Mouse (Mus musculus) erythroblast, embryonic 14.5 days (primary cell): ENCODE data around the gene Mavs. TPM values are rescaled to one million over a fixed set of nuclear protein-coding genes. Genes with fewer than 3 reads are reported as not detected.

Experiments used
- H3K27me3 ChIP-seq: 2 replicates; pipeline ENCODE4 v1.6.1; 2012; ENCODE audit warnings: inconsistent platforms; ENCODE audit not compliant: control insufficient read depth
- H3K36me3 ChIP-seq: 2 replicates; pipeline ENCODE4 v1.6.1; 2012; ENCODE audit warnings: mild to moderate bottlenecking, inconsistent platforms; ENCODE audit not compliant: control insufficient read depth
- H3K4me1 ChIP-seq: 2 replicates; pipeline ENCODE4 v1.6.1; 2012; ENCODE audit warnings: inconsistent platforms; ENCODE audit not compliant: control insufficient read depth
- H3K4me3 ChIP-seq: replicated peaks from 2 replicates; pipeline ENCODE3; 2012; ENCODE audit warnings: moderate library complexity, mild to moderate bottlenecking, inconsistent platforms
- H3K9me3 ChIP-seq: 2 replicates; pipeline ENCODE4 v1.6.1; 2012; ENCODE audit warnings: low read length, inconsistent platforms, mixed read lengths; ENCODE audit not compliant: control insufficient read depth
- GATA1 ChIP-seq: IDR thresholded peaks from 2 replicates; pipeline ENCODE4 v1.6.1; 2012; ENCODE audit warnings: low read length, inconsistent platforms, mixed read lengths
- TAL1 ChIP-seq: IDR thresholded peaks from 3 replicates; pipeline ENCODE4 v1.6.1; 2012; ENCODE audit warnings: low read length, inconsistent platforms, mixed read lengths
- polyA plus RNA-seq: library from polyadenylated mRNA; stranded (reverse); fragments of >175 nt; gene quantifications from 2 replicates; pipeline ENCODE4 v1.2.3, GENCODE M21; 2012

Mavs gene
- polyA plus RNA-seq, 1 experiment: 3.2 TPM

- Histone ChIP-seq H3K4me3 (no peak overlapping the region), H3K36me3 (peaks cover 100% of the 10 kb centered on the region), H3K27me3 (no peaks in the 10 kb centered on the region; the same call in 1 of the 2 replicates), H3K9me3 (no peaks in the 10 kb centered on the region; the same call in 1 of the 2 replicates), H3K4me1 (peaks cover 78% of the 10 kb centered on the region)
- no peak for TF ChIP-seq GATA1
- no peak for TF ChIP-seq TAL1
Measured at GRCm38 (mm10) chr2:131196606-131197316, 37.1 kb upstream of the Mavs start.

- Histone ChIP-seq H3K36me3 (peaks cover 91% of the 10 kb centered on the region), H3K4me3 (no peak overlapping the region), H3K9me3 (no peaks in the 10 kb centered on the region; the same call in 1 of the 2 replicates), H3K27me3 (no peaks in the 10 kb centered on the region; the same call in 1 of the 2 replicates), H3K4me1 (peaks cover 83% of the 10 kb centered on the region)
- no peak for TF ChIP-seq TAL1
- no peak for TF ChIP-seq GATA1
Measured at GRCm38 (mm10) chr2:131200710-131201109, 33.2 kb upstream of the Mavs start.

- no peaks in the 10 kb centered on the region; the same call in 1 of the 2 replicates for H3K27me3 ChIP-seq
- peaks cover 88% of the 10 kb centered on the region for H3K36me3 ChIP-seq
- H3K9me3 ChIP-seq: no peaks in the 10 kb centered on the region; the same call in 1 of the 2 replicates
- TF ChIP-seq TAL1 (no peak), GATA1 (no peak)
- H3K4me1 ChIP-seq: peaks cover 87% of the 10 kb centered on the region
- no peak overlapping the region for H3K4me3 ChIP-seq
Measured at GRCm38 (mm10) chr2:131201262-131201661, 32.6 kb upstream of the Mavs start.

DNA sequence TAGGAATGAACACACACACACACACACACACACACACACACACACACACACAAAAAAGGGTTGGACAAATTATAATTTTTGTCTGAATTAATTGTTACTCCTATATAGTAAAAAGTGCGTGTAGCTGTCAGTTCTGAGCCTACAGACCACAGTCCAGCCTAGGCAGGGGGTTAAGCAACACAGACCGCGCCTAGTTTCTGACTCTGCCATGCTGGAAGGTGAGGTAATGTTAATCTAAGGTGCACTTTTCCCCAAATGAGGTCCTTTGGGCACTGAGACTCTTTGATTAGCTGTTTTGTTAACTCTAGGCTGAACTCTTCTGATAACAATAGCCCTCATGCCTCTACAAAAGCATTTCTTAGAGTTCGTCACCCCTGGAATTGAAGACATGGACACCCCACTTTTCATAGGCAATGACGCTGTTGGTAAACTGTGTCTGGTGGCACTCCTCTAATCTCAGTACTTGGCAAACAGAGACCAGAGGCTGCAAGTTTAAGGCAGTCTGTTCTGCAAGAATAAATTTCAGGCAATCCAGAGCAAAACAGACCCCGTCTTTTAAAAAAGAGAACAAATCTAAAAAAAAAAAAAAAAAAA is 29.9 kb upstream of the Mavs start:
- Histone ChIP-seq H3K4me3 (no peak overlapping the region), H3K9me3 (no peaks in the 10 kb centered on the region; the same call in 1 of the 2 replicates), H3K36me3 (peaks cover 64% of the 10 kb centered on the region), H3K4me1 (peaks cover 89% of the 10 kb centered on the region), H3K27me3 (no peaks in the 10 kb centered on the region)
- TF ChIP-seq TAL1: no peak
- no peak for TF ChIP-seq GATA1

DNA sequence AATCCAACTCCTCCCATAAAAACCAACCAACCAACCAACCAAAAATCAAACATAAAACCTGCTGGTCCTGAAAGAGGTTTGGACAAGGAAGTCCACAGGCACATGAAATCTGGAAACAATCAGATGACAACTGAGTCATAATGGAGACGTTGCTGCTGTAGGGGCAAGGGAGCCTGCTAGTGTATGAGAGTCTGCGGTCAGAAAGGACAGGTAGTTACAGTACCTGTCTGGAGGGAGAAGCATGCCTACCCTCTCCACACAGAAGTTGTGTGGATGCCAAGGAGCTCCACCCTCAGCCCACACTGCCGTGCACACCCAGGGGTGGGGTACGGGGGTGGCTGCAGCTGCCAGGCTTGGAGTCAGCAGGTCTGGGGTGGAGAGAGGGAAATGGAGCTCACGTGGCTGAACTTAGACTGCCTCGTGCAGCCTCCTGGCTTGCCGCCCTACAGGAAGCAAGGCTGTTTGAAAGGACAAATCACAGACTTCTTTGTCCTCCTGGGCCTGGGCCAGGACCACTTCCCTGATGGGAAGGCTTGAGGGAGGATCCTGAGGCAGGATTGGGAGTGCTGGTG is 29.4 kb upstream of the Mavs start:
- H3K36me3 ChIP-seq: peaks cover 58% of the 10 kb centered on the region
- TF ChIP-seq GATA1 (no peak), TAL1 (no peak)
- peak overlapping the region; percentile 25 for H3K4me3 ChIP-seq
- H3K4me1 ChIP-seq: peaks cover 90% of the 10 kb centered on the region
- H3K27me3 ChIP-seq: no peaks in the 10 kb centered on the region
- H3K9me3 ChIP-seq: no peaks in the 10 kb centered on the region; the same call in 1 of the 2 replicates

DNA sequence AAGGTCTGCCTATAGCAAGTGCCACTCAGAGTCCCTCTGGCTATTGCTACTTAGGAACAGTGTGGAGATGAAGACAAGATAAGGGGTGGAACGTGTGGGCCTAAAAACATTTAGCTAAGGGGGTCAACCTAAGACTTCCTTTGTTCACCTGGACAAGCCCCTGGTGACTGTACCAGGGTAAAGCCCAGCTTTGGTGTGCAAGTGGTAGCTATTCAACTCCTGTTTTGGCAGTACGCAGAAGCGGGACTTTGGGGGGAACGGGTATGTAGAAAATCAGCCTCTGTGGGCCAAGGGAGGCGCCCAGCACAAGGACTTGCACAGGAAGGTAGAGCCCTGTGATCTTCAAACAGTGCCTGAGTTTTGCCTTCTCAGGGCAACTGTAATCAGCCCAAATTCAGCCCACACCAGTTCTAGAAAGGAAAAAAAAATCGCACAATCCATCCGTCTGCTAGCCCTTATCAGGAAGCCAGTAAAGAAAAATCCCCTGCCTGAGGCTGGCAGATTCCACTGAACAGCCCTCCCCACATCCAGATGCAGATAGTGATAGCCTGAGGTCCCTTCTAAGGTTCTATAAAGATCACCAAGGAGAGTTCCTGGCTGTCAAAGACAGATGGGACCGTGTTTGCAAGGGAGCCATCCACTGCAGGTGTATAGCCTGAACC is 28.2 kb upstream of the Mavs start:
- H3K27me3 ChIP-seq: no peaks in the 10 kb centered on the region
- H3K36me3 ChIP-seq: peaks cover 47% of the 10 kb centered on the region
- peaks cover 93% of the 10 kb centered on the region for H3K4me1 ChIP-seq
- peak overlapping the region; percentile 25 for H3K4me3 ChIP-seq
- no peaks in the 10 kb centered on the region for H3K9me3 ChIP-seq
- peak; percentile 96 for TF ChIP-seq TAL1
- peak; percentile 96 for TF ChIP-seq GATA1

DNA sequence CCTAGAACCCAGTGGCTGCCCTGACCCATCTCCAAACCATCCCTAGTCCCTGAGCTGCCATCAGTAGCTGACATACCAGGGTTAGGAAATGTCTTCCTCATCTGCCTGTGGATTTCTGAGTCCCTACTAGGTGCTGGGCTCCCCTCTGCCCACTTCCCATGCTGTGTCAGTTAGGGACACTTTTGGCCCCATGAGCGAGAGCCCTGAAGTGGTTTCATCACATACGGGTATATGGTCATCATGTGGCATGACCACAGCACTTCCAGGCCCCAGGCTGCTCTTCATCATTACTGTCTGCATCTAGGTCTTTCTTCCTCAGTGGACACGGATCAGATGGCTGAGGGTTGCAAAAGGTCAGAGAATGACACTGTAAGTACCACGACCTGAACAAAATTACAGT is 27.1 kb upstream of the Mavs start, which contains the start of gene Ap5s1:
Gene Ap5s1, plus strand, starts transcription at position 301 of the 400 bp plus-strand sequence.
- Histone ChIP-seq H3K27me3 (no peaks in the 10 kb centered on the region), H3K36me3 (peaks cover 41% of the 10 kb centered on the region), H3K4me3 (peak within 1 kb of the TSS; percentile 25), H3K9me3 (no peaks in the 10 kb centered on the region), H3K4me1 (peaks cover 94% of the 10 kb centered on the region)
- TF ChIP-seq GATA1: no peak
- TF ChIP-seq TAL1: no peak

DNA sequence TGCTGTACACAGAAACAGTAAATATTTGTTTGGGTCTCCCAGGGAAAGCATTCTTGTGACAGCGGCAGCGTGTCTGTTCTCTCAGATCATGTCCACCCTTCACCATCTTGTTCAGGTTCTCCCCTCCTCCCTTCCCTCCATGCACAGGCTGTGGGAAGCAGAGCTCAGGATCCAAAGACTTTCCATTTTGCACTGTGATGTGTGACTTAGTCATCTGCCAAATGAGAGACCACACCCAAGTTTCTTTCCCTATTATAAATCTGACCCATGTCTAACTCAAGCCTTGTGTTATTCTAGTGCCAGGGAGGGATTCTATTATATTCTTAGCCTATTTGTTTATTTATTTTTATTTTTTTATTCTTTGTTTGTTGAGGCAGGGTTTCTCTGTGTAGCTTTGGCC is 25.5 kb upstream of the Mavs start:
- TF ChIP-seq TAL1: no peak
- no peak for TF ChIP-seq GATA1
- Histone ChIP-seq H3K4me1 (peaks cover 95% of the 10 kb centered on the region), H3K9me3 (no peaks in the 10 kb centered on the region), H3K27me3 (no peaks in the 10 kb centered on the region), H3K36me3 (peaks cover 41% of the 10 kb centered on the region), H3K4me3 (no peak overlapping the region)
